Mouse (Mus musculus) hindbrain, embryonic 11.5 days (tissue): ENCODE measurements at regions not wholly inside any gene's neighbourhood (a gene's known extent, or its start where the extent isn't known, plus 50 kb on each side); places are given as distances from the start of the nearest gene placed in this dataset.

Experiments used
- ATAC-seq: fragments of 200-750 bp; cut with Nextera tagmentation; 2 replicates; pipeline ENCODE4 v1.8.0; 2017; ENCODE audit warnings: mild to moderate bottlenecking, moderate TSS enrichment, moderate library complexity; ENCODE audit not compliant: low FRiP score
- DNase-seq: peaks from one replicate; pipeline ENCODE4 v3.0.0-alpha.2; 2015; ENCODE audit warnings: low spot score
- H3K27ac ChIP-seq: fragments of 300-500 bp; sonication (generic); 2 replicates; pipeline ENCODE4 v1.5.1; 2014; ENCODE audit warnings: mild to moderate bottlenecking, low read depth, low read length
- H3K27me3 ChIP-seq: fragments of 300-500 bp; sonication (generic); 2 replicates; pipeline ENCODE4 v1.6.1; 2014; ENCODE audit warnings: mild to moderate bottlenecking, low read length, moderate library complexity, mixed read lengths; ENCODE audit not compliant: control insufficient read depth, insufficient read depth
- H3K36me3 ChIP-seq: fragments of 300-500 bp; sonication (generic); 2 replicates; pipeline ENCODE4 v1.6.1; 2014; ENCODE audit warnings: mild to moderate bottlenecking, low read length, moderate library complexity, mixed read lengths; ENCODE audit not compliant: control insufficient read depth, insufficient read depth
- H3K4me1 ChIP-seq: fragments of 300-500 bp; sonication (generic); replicated peaks from 2 replicates; pipeline ENCODE4 v1.6.1; 2014; ENCODE audit warnings: low read length, mixed read lengths; ENCODE audit not compliant: control insufficient read depth, insufficient read depth
- H3K4me2 ChIP-seq: fragments of 300-500 bp; sonication (generic); replicated peaks from 2 replicates; pipeline ENCODE4 v1.6.1; 2014; ENCODE audit warnings: mild to moderate bottlenecking, low read depth, low read length
- H3K4me3 ChIP-seq: fragments of 300-500 bp; sonication (generic); 2 replicates; pipeline ENCODE4 v1.5.1; 2014; ENCODE audit warnings: low read depth, low read length
- H3K9ac ChIP-seq: fragments of 300-500 bp; sonication (generic); 2 replicates; pipeline ENCODE4 v1.6.1; 2014; ENCODE audit warnings: low read depth, low read length
- H3K9me3 ChIP-seq: fragments of 300-500 bp; sonication (generic); 2 replicates; pipeline ENCODE4 v1.6.1; 2016; ENCODE audit warnings: low read length; ENCODE audit not compliant: control insufficient read depth
- WGBS: fragments of 180-500 bp; shearing (Covaris S2); extraction: QIAGEN DNeasy Blood & Tissue Kit; methylation state at CpG from one replicate; pipeline ENCODE4 v1.1.7; 2014; 5-methylcytosine and 5-hydroxymethylcytosine counted together

DNA sequence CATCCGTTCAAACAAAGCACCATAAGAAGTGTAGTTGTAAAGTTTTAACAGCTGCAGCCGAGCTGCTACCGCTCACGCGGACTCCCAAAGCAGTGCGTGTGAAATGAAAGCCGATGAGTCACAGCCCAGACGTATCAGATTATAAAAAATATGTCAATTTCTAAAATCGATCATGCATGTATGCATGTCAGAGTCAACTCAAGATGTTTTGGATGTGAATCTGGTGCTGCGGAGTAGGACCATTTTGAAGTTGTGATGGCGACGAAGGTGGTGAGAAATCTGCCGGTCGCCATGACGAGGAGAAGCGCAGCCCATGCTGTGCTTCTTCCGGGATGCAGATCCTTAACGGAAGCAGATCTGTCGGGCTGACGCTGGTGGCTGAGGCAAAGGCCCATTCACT, 93.5 kb downstream of the Aldh8a1 start:
- WGBS: 78% methylated on average over 20 of the region's 20 CpGs
- H3K36me3 ChIP-seq: no peaks in the 10 kb centered on the region

GRCm38 (mm10) chr10:21474242-21474641, 97.2 kb downstream of the Aldh8a1 start:
- no peak overlapping the region for H3K4me2 ChIP-seq
- DNase-seq (no peak), ATAC-seq (no peak)
- no peaks in the 10 kb centered on the region for H3K36me3 ChIP-seq
- no peaks in the 10 kb centered on the region for H3K4me1 ChIP-seq
- 79% methylated on average over 7 of the region's 7 CpGs for WGBS
- H3K27ac ChIP-seq: no peak overlapping the region
- no peak overlapping the region for H3K9ac ChIP-seq
- H3K4me3 ChIP-seq: no peak overlapping the region
- H3K27me3 ChIP-seq: no peaks in the 10 kb centered on the region
- no peaks in the 10 kb centered on the region for H3K9me3 ChIP-seq

More for the DNA sequence above, 93.5 kb downstream of the Aldh8a1 start:
- Histone ChIP-seq H3K27me3 (no peaks in the 10 kb centered on the region), H3K4me1 (no peaks in the 10 kb centered on the region), H3K4me3 (no peak overlapping the region), H3K9ac (no peak overlapping the region), H3K4me2 (no peak overlapping the region), H3K27ac (no peak overlapping the region), H3K9me3 (no peaks in the 10 kb centered on the region)
- DNase-seq (no peak), ATAC-seq (no peak)

GRCm38 (mm10) chr10:21478004-21478403, 100.9 kb downstream of the Aldh8a1 start:
- no peak overlapping the region for H3K4me3 ChIP-seq
- no peak for DNase-seq
- H3K4me1 ChIP-seq: no peaks in the 10 kb centered on the region
- no peak overlapping the region for H3K27ac ChIP-seq
- no peak overlapping the region for H3K9ac ChIP-seq
- H3K9me3 ChIP-seq: no peaks in the 10 kb centered on the region
- no peaks in the 10 kb centered on the region for H3K27me3 ChIP-seq
- WGBS: 89% methylated on average over 3 of the region's 3 CpGs
- no peaks in the 10 kb centered on the region for H3K36me3 ChIP-seq
- no peak for ATAC-seq
- no peak overlapping the region for H3K4me2 ChIP-seq

- 84% methylated on average over 3 of the region's 3 CpGs for WGBS
- H3K36me3 ChIP-seq: no peaks in the 10 kb centered on the region
- no peak overlapping the region for H3K9ac ChIP-seq
- H3K4me2 ChIP-seq: no peak overlapping the region
- ATAC-seq (no peak), DNase-seq (no peak)
- no peak overlapping the region for H3K4me3 ChIP-seq
- no peak overlapping the region for H3K27ac ChIP-seq
- no peaks in the 10 kb centered on the region for H3K4me1 ChIP-seq
- no peaks in the 10 kb centered on the region for H3K9me3 ChIP-seq
- no peaks in the 10 kb centered on the region for H3K27me3 ChIP-seq
These were observed 102.3 kb downstream of the Aldh8a1 start for GRCm38 (mm10) chr10:21479403-21479802.

DNA sequence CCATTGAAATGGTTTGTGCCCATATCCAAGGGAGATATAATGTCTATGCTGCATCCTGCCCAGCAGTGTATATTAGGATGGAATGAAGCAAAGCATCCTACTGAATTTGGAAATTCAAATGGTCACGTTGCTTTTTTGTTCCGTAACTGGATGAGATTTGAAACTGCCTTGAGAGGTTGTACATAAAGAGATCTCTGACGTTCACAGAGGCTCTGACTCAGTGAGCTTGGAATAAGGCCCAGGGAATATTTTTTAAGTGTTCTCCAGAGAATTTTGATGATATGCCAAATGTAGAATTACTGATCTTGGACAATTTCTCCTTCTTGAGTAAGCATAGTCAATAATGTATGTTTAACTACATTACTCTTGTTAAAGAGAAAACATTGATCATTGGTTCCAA, 104.2 kb downstream of the Aldh8a1 start:
- ATAC-seq: no peak
- no peak overlapping the region for H3K27ac ChIP-seq

GRCm38 (mm10) chr10:21482055-21482454, 105.0 kb downstream of the Aldh8a1 start:
- WGBS: 84% methylated on average over 4 of the region's 4 CpGs
- no peak for DNase-seq

More for the DNA sequence above, 104.2 kb downstream of the Aldh8a1 start:
- Histone ChIP-seq H3K4me1 (no peaks in the 10 kb centered on the region), H3K4me3 (no peak overlapping the region), H3K9ac (no peak overlapping the region), H3K4me2 (no peak overlapping the region), H3K36me3 (no peaks in the 10 kb centered on the region), H3K9me3 (no peaks in the 10 kb centered on the region), H3K27me3 (no peaks in the 10 kb centered on the region)
- DNase-seq: no peak
- 95% methylated on average over 3 of the region's 3 CpGs for WGBS

GRCm38 (mm10) chr10:21482659-21483058, 105.6 kb downstream of the Aldh8a1 start:
- Histone ChIP-seq H3K4me3 (no peak overlapping the region), H3K9ac (no peak overlapping the region), H3K4me2 (no peak overlapping the region), H3K27ac (no peak overlapping the region), H3K4me1 (no peaks in the 10 kb centered on the region), H3K27me3 (no peaks in the 10 kb centered on the region), H3K36me3 (no peaks in the 10 kb centered on the region), H3K9me3 (no peaks in the 10 kb centered on the region)
- DNase-seq: no peak
- no peak for ATAC-seq
- 86% methylated on average over 9 of the region's 9 CpGs for WGBS

More at GRCm38 (mm10) chr10:21482055-21482454, 105.0 kb downstream of the Aldh8a1 start:
- Histone ChIP-seq H3K4me3 (no peak overlapping the region), H3K4me1 (no peaks in the 10 kb centered on the region), H3K4me2 (no peak overlapping the region), H3K9me3 (no peaks in the 10 kb centered on the region), H3K27ac (no peak overlapping the region), H3K36me3 (no peaks in the 10 kb centered on the region), H3K9ac (no peak overlapping the region), H3K27me3 (no peaks in the 10 kb centered on the region)
- ATAC-seq: no peak

DNA sequence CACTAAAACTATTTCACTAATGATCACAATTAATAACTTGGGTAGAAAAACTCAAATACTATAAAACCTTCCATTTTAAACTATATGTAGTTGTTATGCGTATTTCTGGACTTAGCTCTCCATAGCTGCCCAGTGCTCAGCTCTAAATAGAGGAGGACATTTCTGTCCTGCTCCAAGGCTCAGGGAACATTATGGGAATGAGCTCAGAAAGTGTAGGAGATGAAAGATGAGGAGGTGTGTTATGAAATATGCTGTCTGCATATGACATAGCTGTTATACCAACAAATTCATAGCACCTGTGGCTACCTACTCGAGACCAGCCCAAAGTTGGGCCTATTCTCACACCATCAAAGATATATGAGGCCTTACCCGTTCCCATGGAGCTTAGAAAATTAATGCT, 106.3 kb downstream of the Aldh8a1 start:
- 90% methylated on average over 3 of the region's 3 CpGs for WGBS

GRCm38 (mm10) chr10:21488374-21488930, 104.5 kb upstream of the 1700020N01Rik start:
- H3K27me3 ChIP-seq: no peaks in the 10 kb centered on the region
- no peak for DNase-seq
- no peaks in the 10 kb centered on the region for H3K36me3 ChIP-seq
- H3K9me3 ChIP-seq: no peaks in the 10 kb centered on the region
- no peak overlapping the region for H3K4me2 ChIP-seq
- H3K27ac ChIP-seq: no peak overlapping the region
- H3K4me1 ChIP-seq: no peaks in the 10 kb centered on the region
- no peak overlapping the region for H3K4me3 ChIP-seq
- no peak for ATAC-seq
- H3K9ac ChIP-seq: no peak overlapping the region
- 88% methylated on average over 7 of the region's 7 CpGs for WGBS

More for the DNA sequence above, 106.3 kb downstream of the Aldh8a1 start:
- H3K27ac ChIP-seq: no peak overlapping the region
- H3K4me2 ChIP-seq: no peak overlapping the region
- H3K9me3 ChIP-seq: no peaks in the 10 kb centered on the region
- H3K36me3 ChIP-seq: no peaks in the 10 kb centered on the region
- H3K9ac ChIP-seq: no peak overlapping the region
- no peaks in the 10 kb centered on the region for H3K4me1 ChIP-seq
- ATAC-seq (no peak), DNase-seq (no peak)
- no peak overlapping the region for H3K4me3 ChIP-seq
- H3K27me3 ChIP-seq: no peaks in the 10 kb centered on the region
